Mouse (Mus musculus) embryonic facial prominence, embryonic 10.5 days (tissue): Measurements from ENCODE around the gene Pxmp4. TPM values are rescaled to one million over a fixed set of nuclear protein-coding genes. Genes with fewer than 3 reads are reported as not detected.
A peak's percentile ranks its signal among the peaks of the same experiment; 100 is the strongest.

ENCODE experiments used
- DNase-seq: peaks from one replicate; pipeline ENCODE4 v3.0.0-alpha.2; 2017; ENCODE audit warnings: low spot score
- H3K27ac ChIP-seq: fragments of 300-500 bp; sonication (generic); replicated peaks from 2 replicates; pipeline ENCODE4 v1.5.1; 2016; ENCODE audit warnings: mild to moderate bottlenecking
- H3K27me3 ChIP-seq: fragments of 300-500 bp; sonication (generic); replicated peaks from 2 replicates; pipeline ENCODE4 v1.6.1; 2016; ENCODE audit warnings: low read depth, mild to moderate bottlenecking; ENCODE audit not compliant: poor library complexity, severe bottlenecking
- H3K36me3 ChIP-seq: fragments of 300-500 bp; sonication (generic); replicated peaks from 2 replicates; pipeline ENCODE4 v1.6.1; 2016; ENCODE audit warnings: mild to moderate bottlenecking, moderate library complexity
- H3K4me1 ChIP-seq: fragments of 300-500 bp; sonication (generic); 2 replicates; pipeline ENCODE4 v1.6.1; 2016
- H3K4me3 ChIP-seq: fragments of 300-500 bp; sonication (generic); 2 replicates; pipeline ENCODE4 v1.5.1; 2016; ENCODE audit warnings: mild to moderate bottlenecking, moderate library complexity
- H3K9me3 ChIP-seq: fragments of 300-500 bp; sonication (generic); 2 replicates; pipeline ENCODE4 v1.6.1; 2016; ENCODE audit warnings: mild to moderate bottlenecking
- WGBS: fragments of 180-500 bp; shearing (Covaris S2); methylation state at CpG from one replicate; pipeline ENCODE4 v1.1.7; 2016; 5-methylcytosine and 5-hydroxymethylcytosine counted together
- polyA plus RNA-seq: library from polyadenylated mRNA; unstranded; fragments of >200 nt; fragmentation: Nextera tagmentation; extraction: Ambion mirVana; gene quantifications from 2 replicates; pipeline ENCODE4 v1.2.1, GENCODE M21; 2016

Gene Pxmp4
- polyA plus RNA-seq, 1 experiment from 2014 or later: 13.8 TPM

- 98% methylated on average over 1 of the region's 1 CpGs for WGBS
- 0 out of 2 replicates have a peak, but pooled peaks cover 5% of the 10 kb centered on the region for H3K27me3 ChIP-seq
- no peaks in the 10 kb centered on the region for H3K36me3 ChIP-seq
- H3K4me1 ChIP-seq: peaks cover 33% of the 10 kb centered on the region
- H3K4me3 ChIP-seq: no peak overlapping the region
- H3K9me3 ChIP-seq: no peaks in the 10 kb centered on the region
- DNase-seq: no peak
- no peak overlapping the region for H3K27ac ChIP-seq
These were observed 22.1 kb downstream of the Pxmp4 start for GRCm38 (mm10) chr2:154581421-154581820.

GRCm38 (mm10) chr2:154580586-154580985 lies 22.9 kb downstream of the Pxmp4 start:
- WGBS: 85% methylated on average over 8 of the region's 8 CpGs
- Histone ChIP-seq H3K27ac (0 out of 2 replicates have a peak overlapping the region, but pooled peaks have one; percentile 14), H3K9me3 (no peaks in the 10 kb centered on the region)

DNA sequence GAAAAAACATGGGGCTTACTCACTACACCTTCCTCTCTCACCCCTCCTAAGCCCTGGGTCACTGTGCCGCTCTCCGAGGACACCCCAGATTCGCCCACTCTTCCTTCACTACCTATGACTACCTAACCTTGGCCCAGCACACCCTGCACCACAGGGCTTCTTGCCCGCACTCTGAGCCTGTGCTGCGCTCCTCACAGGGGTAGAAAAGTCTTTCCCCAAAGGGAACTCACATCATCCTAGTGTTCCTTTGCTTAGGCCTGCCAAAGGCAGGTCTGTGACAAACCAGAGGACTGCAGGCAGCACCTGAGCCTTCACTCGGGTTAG lies 25.8 kb downstream of the Pxmp4 start:
- Histone ChIP-seq H3K36me3 (no peaks in the 10 kb centered on the region), H3K9me3 (no peaks in the 10 kb centered on the region)

More at GRCm38 (mm10) chr2:154580586-154580985, 22.9 kb downstream of the Pxmp4 start:
- Histone ChIP-seq H3K4me3 (no peak overlapping the region), H3K36me3 (no peaks in the 10 kb centered on the region), H3K27me3 (0 out of 2 replicates have a peak, but pooled peaks cover 5% of the 10 kb centered on the region), H3K4me1 (peaks cover 33% of the 10 kb centered on the region)
- DNase-seq: no peak

GRCm38 (mm10) chr2:154576876-154577743 lies 26.4 kb downstream of the Pxmp4 start:
- 41% methylated on average over 12 of the region's 12 CpGs for WGBS
- no peaks in the 10 kb centered on the region for H3K36me3 ChIP-seq
- H3K4me1 ChIP-seq: peaks cover 21% of the 10 kb centered on the region
- H3K4me3 ChIP-seq: no peak overlapping the region
- no peaks in the 10 kb centered on the region for H3K27me3 ChIP-seq
- H3K27ac ChIP-seq: peak overlapping the region; percentile 57
- peak; percentile 32 for DNase-seq
- no peaks in the 10 kb centered on the region for H3K9me3 ChIP-seq

More for the DNA sequence above, 25.8 kb downstream of the Pxmp4 start:
- Histone ChIP-seq H3K27me3 (no peaks in the 10 kb centered on the region), H3K27ac (peak overlapping the region; percentile 57), H3K4me3 (no peak overlapping the region), H3K4me1 (peaks cover 21% of the 10 kb centered on the region)
- 76% methylated on average over 6 of the region's 6 CpGs for WGBS
- DNase-seq: no peak

- peaks cover 31% of the 10 kb centered on the region for H3K4me1 ChIP-seq
- WGBS: 55% methylated on average over 7 of the region's 7 CpGs
- DNase-seq: no peak
- H3K27ac ChIP-seq: no peak overlapping the region
- no peaks in the 10 kb centered on the region for H3K27me3 ChIP-seq
- H3K9me3 ChIP-seq: no peaks in the 10 kb centered on the region
- H3K4me3 ChIP-seq: no peak overlapping the region
- H3K36me3 ChIP-seq: no peaks in the 10 kb centered on the region
These were observed 29.2 kb downstream of the Pxmp4 start for GRCm38 (mm10) chr2:154574271-154574670.

DNA sequence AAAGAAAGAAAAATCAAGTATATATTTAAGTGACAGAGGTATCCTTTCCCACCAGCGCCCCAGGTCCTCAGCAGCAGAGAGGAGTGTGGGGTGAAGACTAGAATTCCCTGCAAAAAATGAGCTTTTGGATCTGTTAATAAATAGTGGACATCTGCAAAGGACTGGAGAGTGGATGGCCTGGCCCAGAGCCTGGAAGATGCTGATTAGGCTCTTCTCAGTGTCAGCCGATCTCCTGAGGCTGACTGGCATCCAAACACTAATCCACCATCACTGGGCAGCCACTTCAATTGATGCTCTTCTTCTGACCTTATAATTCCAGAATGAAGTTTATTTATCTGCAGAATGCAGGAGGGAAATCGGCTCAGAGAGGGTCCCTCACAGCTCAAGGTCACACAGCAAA lies 30.5 kb downstream of the Pxmp4 start:
- Histone ChIP-seq H3K9me3 (no peaks in the 10 kb centered on the region), H3K36me3 (no peaks in the 10 kb centered on the region), H3K27ac (no peak overlapping the region), H3K27me3 (no peaks in the 10 kb centered on the region), H3K4me1 (peaks cover 44% of the 10 kb centered on the region), H3K4me3 (no peak overlapping the region)
- DNase-seq: no peak
- WGBS: 89% methylated on average over 3 of the region's 3 CpGs

- Histone ChIP-seq H3K36me3 (no peaks in the 10 kb centered on the region), H3K9me3 (no peaks in the 10 kb centered on the region), H3K27ac (no peak overlapping the region), H3K4me1 (peaks cover 44% of the 10 kb centered on the region), H3K4me3 (no peak overlapping the region), H3K27me3 (no peaks in the 10 kb centered on the region)
- DNase-seq: no peak
- 82% methylated on average over 8 of the region's 8 CpGs for WGBS
These were observed 31.5 kb downstream of the Pxmp4 start for GRCm38 (mm10) chr2:154571976-154572375.

GRCm38 (mm10) chr2:154571266-154571665 lies 32.2 kb downstream of the Pxmp4 start:
- Histone ChIP-seq H3K27me3 (no peaks in the 10 kb centered on the region), H3K4me3 (no peak overlapping the region), H3K4me1 (peaks cover 44% of the 10 kb centered on the region), H3K36me3 (no peaks in the 10 kb centered on the region), H3K27ac (no peak overlapping the region), H3K9me3 (no peaks in the 10 kb centered on the region)
- DNase-seq: no peak
- 81% methylated on average over 4 of the region's 4 CpGs for WGBS

GRCm38 (mm10) chr2:154570666-154571065 lies 32.8 kb downstream of the Pxmp4 start:
- Histone ChIP-seq H3K4me3 (peak overlapping the region; percentile 90), H3K36me3 (no peaks in the 10 kb centered on the region), H3K27ac (no peak overlapping the region; the same call in 1 of the 2 replicates), H3K9me3 (no peaks in the 10 kb centered on the region), H3K27me3 (no peaks in the 10 kb centered on the region), H3K4me1 (peaks cover 48% of the 10 kb centered on the region)
- DNase-seq: no peak
- 79% methylated on average over 4 of the region's 4 CpGs for WGBS

DNA sequence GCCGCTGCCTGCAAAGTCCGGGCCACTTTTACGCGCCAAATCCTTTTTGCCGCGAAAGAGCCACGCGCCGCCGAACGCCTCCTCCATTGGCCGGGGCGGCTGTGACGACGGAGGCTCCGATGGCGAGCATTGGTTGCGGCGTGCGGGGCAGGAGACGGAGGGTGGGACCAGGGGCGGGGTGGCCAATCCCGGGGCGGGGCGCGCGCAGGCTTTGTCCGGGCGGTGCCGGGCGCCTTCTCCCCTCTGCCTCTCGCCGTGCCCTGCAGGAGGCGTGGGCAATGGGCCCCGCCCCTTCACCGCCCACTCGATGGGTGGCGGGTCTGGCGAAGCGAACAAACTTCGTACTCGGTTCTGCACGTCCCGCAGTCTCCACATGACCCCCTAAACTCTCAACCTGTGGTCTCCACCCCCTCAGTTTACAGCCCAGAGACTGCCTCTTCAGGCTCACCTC lies 33.6 kb downstream of the Pxmp4 start, which contains the start of gene E2f1:
Gene E2f1, minus strand, starts transcription at position 57 of the 451 bp plus-strand sequence.
- H3K4me3 ChIP-seq: peak within 1 kb of the TSS; percentile 90
- H3K9me3 ChIP-seq: no peaks in the 10 kb centered on the region
- peak; percentile 100 for DNase-seq
- peak within 1 kb of the TSS; percentile 97 for H3K27ac ChIP-seq
- peaks cover 52% of the 10 kb centered on the region for H3K4me1 ChIP-seq
- H3K27me3 ChIP-seq: no peaks in the 10 kb centered on the region
- H3K36me3 ChIP-seq: 0 out of 2 replicates have a peak, but pooled peaks cover 4% of the 10 kb centered on the region
- under 1% methylated on average over 44 of the region's 44 CpGs for WGBS

GRCm38 (mm10) chr2:154569071-154569748 lies 34.3 kb downstream of the Pxmp4 start:
- Histone ChIP-seq H3K27me3 (no peaks in the 10 kb centered on the region), H3K36me3 (peaks cover 10% of the 10 kb centered on the region), H3K4me1 (peaks cover 50% of the 10 kb centered on the region), H3K27ac (peak overlapping the region; percentile 97), H3K9me3 (no peaks in the 10 kb centered on the region), H3K4me3 (peak overlapping the region; percentile 90)
- peak; percentile 83 for DNase-seq
- WGBS: under 1% methylated on average over 70 of the region's 70 CpGs

GRCm38 (mm10) chr2:154568329-154569070 lies 35.0 kb downstream of the Pxmp4 start:
- Histone ChIP-seq H3K9me3 (no peaks in the 10 kb centered on the region), H3K4me3 (peak overlapping the region; percentile 90), H3K4me1 (peaks cover 50% of the 10 kb centered on the region), H3K27me3 (no peaks in the 10 kb centered on the region), H3K27ac (peak overlapping the region; percentile 97), H3K36me3 (peaks cover 17% of the 10 kb centered on the region)
- 25% methylated on average over 10 of the region's 10 CpGs for WGBS
- DNase-seq: peak; percentile 51
